In the genomic region with DNA sequence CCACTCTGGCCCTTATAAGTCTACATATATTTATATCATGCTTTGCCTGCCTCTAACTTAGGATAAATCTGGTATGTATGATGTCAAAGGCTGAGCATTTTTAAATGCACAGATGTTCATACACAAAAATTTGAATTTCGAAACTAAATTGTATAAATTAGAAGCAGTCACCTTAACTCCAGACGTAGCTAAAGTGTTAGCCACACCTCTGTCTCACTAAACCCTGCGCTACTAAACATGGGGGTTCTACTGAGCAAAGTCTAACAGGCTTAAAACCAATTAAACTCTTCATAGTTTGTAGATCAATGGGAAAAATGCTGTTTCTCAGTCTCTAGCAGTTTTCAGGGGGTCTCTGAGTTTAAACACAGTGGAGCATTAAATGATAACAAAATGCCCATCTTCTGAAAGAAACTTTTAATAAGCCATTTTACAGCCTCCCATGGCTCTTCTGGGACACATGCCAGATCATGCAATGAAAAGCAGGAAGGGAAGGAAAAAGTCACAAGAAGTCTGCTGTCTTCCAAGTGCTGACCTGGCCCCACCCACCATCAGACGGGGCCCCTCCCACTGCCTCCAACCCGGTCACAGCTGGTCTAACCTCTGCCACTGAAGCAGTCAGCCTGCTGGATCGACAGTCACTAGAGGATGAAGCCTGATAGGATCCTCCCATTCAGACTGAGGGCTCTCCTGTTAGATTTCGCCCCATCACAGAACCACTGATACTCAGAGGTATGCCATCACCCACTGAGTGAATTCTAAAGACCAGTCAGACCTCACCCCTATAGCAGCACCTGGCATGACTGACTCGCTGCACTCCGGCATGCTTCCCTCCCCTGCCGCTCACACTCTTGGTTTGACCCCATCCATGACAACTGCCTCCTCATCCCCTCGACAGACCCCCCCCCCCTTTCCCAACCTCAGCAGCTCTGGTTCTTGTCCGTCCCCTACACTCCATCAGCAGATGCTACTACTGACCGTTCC, we compare ENCODE assay signal across 8 mouse cellular contexts. TPM values are rescaled to one million over a fixed set of nuclear protein-coding genes. Genes with fewer than 3 reads are reported as not detected.
DNase-seq lines count a peak whose midpoint lies in the region; ATAC-seq and TF ChIP-seq lines count a peak whose summit lies in the region.

No protein-coding gene starts in this region.

- 0 out of 2 replicates have a peak overlapping the region, but pooled peaks have one; percentile 45 for H3K27ac ChIP-seq in limb, embryonic 12.5 days
- no peak overlapping the region for H3K27ac ChIP-seq in limb, embryonic 10.5 days
- H3K27ac ChIP-seq in embryonic facial prominence, embryonic 13.5 days: no peak overlapping the region; the same call in 1 of the 2 replicates
- no peak overlapping the region for H3K27ac ChIP-seq in gastrocnemius, adult 2 months
- H3K27ac ChIP-seq in forebrain, embryonic 10.5 days: no peak overlapping the region

- no peaks in the 10 kb centered on the region for H3K27me3 ChIP-seq in limb, embryonic 12.5 days
- no peaks in the 10 kb centered on the region for H3K27me3 ChIP-seq in limb, embryonic 10.5 days (ENCODE audit: low read depth, poor library complexity, severe bottlenecking)
- H3K27me3 ChIP-seq in embryonic facial prominence, embryonic 13.5 days: no peaks in the 10 kb centered on the region
- no peaks in the 10 kb centered on the region for H3K27me3 ChIP-seq in forebrain, embryonic 10.5 days (ENCODE audit: poor library complexity, severe bottlenecking)

- H3K4me1 ChIP-seq in limb, embryonic 12.5 days (replicated peaks): peaks cover 12% of the 10 kb centered on the region; the same call in 1 of the 2 replicates
- 0 out of 2 replicates have a peak, but pooled peaks cover 5% of the 10 kb centered on the region for H3K4me1 ChIP-seq in limb, embryonic 10.5 days
- H3K4me1 ChIP-seq in embryonic facial prominence, embryonic 13.5 days: peaks cover 12% of the 10 kb centered on the region; the same call in 1 of the 2 replicates
- no peaks in the 10 kb centered on the region for H3K4me1 ChIP-seq in forebrain, embryonic 10.5 days

- TF ChIP-seq CTCF in gastrocnemius, adult 2 months (IDR thresholded peaks at IDR 0.05): no peak

- intact Hi-C loops in gastrocnemius, adult 2 months (cut with DNase I): no loop called here

- peaks cover 20% of the 10 kb centered on the region for H3K36me3 ChIP-seq in limb, embryonic 12.5 days
- peaks cover 34% of the 10 kb centered on the region for H3K36me3 ChIP-seq in limb, embryonic 10.5 days
- H3K36me3 ChIP-seq in embryonic facial prominence, embryonic 13.5 days: peaks cover 20% of the 10 kb centered on the region
- peaks cover 56% of the 10 kb centered on the region for H3K36me3 ChIP-seq in forebrain, embryonic 10.5 days (replicated peaks)

- peak; percentile 56; the same call in 1 of the 2 replicates for ATAC-seq in limb, embryonic 12.5 days (ENCODE audit: insufficient number of reproducible peaks, insufficient read depth, low FRiP score, low TSS enrichment, low read depth)
- peak; percentile 20; the same call in 1 of the 2 replicates for ATAC-seq in embryonic facial prominence, embryonic 13.5 days (ENCODE audit: insufficient number of reproducible peaks, insufficient read depth, low FRiP score, low TSS enrichment, low read depth)

- WGBS in limb, embryonic 12.5 days: 86% methylated on average over 13 of the region's 13 CpGs
- WGBS in limb, embryonic 10.5 days: 88% methylated on average over 13 of the region's 13 CpGs
- 77% methylated on average over 13 of the region's 13 CpGs for WGBS in embryonic facial prominence, embryonic 13.5 days
- 86% methylated on average over 13 of the region's 13 CpGs for WGBS in forebrain, embryonic 10.5 days

- DNase-seq in limb, embryonic 10.5 days (ENCODE audit: low spot score): no peak
- DNase-seq in kidney, adult 18-20 months: peak; percentile 48
- DNase-seq in lung, postnatal 10 days: peak; percentile 34
- no peak for DNase-seq in gastrocnemius, adult 2 months
- no peak for DNase-seq in ovary, postnatal 10 days (ENCODE audit: low spot score)
- no peak for DNase-seq in forebrain, embryonic 10.5 days (ENCODE audit: extremely low spot score, low spot score)

- no peak overlapping the region for H3K4me3 ChIP-seq in limb, embryonic 12.5 days (replicated peaks)
- no peak overlapping the region for H3K4me3 ChIP-seq in limb, embryonic 10.5 days
- H3K4me3 ChIP-seq in embryonic facial prominence, embryonic 13.5 days: no peak overlapping the region
- H3K4me3 ChIP-seq in gastrocnemius, adult 2 months: no peak overlapping the region
- no peak overlapping the region for H3K4me3 ChIP-seq in forebrain, embryonic 10.5 days

- H3K9ac ChIP-seq in limb, embryonic 12.5 days (replicated peaks): no peak overlapping the region
- H3K9ac ChIP-seq in embryonic facial prominence, embryonic 13.5 days: no peak overlapping the region

- H3K4me2 ChIP-seq in limb, embryonic 12.5 days: no peak overlapping the region
- no peak overlapping the region for H3K4me2 ChIP-seq in embryonic facial prominence, embryonic 13.5 days

- H3K9me3 ChIP-seq in limb, embryonic 12.5 days: no peaks in the 10 kb centered on the region
- H3K9me3 ChIP-seq in limb, embryonic 10.5 days (replicated peaks): no peaks in the 10 kb centered on the region
- H3K9me3 ChIP-seq in embryonic facial prominence, embryonic 13.5 days: no peaks in the 10 kb centered on the region
- H3K9me3 ChIP-seq in forebrain, embryonic 10.5 days: no peaks in the 10 kb centered on the region

RNA-seq across cellular contexts. Expression of a gene that starts 23.8 kb away (rescaled TPM):
- polyA plus RNA-seq in limb, embryonic 12.5 days (2016; fragmentation: Nextera tagmentation; extraction: Ambion mirVana): 20.5 and 22.2 TPM in 2 replicates
- polyA plus RNA-seq in limb, embryonic 10.5 days (2016; fragmentation: Nextera tagmentation; extraction: Ambion mirVana): 14.8 and 15.8 TPM in 2 replicates
- 19.1 and 20.5 TPM in 2 replicates for polyA plus RNA-seq in embryonic facial prominence, embryonic 13.5 days (2015; fragmentation: Nextera tagmentation; extraction: Ambion mirVana)
- 10 to 100 TPM; 20.0 to 23.9 TPM for total RNA-seq in gastrocnemius, adult 2 months (2021)
- polyA plus RNA-seq in forebrain, embryonic 10.5 days (2016; fragmentation: Nextera tagmentation; extraction: Ambion mirVana): 14.8 TPM in 2 replicates

Comparison
In these comparisons a context has a peak if more than half of its experiments do, and no peak if none do; other contexts are left out.
1. DNase-seq: peak in kidney, adult 18-20 months (single experiment) and lung, postnatal 10 days (single experiment); none in limb, embryonic 10.5 days (single experiment), gastrocnemius, adult 2 months (single experiment), ovary, postnatal 10 days (single experiment) and forebrain, embryonic 10.5 days (single experiment).